Mouse (Mus musculus) midbrain, postnatal 0 days (tissue): ENCODE measurements around the gene Rora. TPM values are rescaled to one million over a fixed set of nuclear protein-coding genes. Genes with fewer than 3 reads are reported as not detected.

ENCODE experiments used
- ATAC-seq: fragments of 200-750 bp; cut with Nextera tagmentation; 2 replicates; pipeline ENCODE4 v1.8.0; 2017; ENCODE audit warnings: moderate number of reproducible peaks, mild to moderate bottlenecking, moderate TSS enrichment, moderate library complexity; ENCODE audit not compliant: low FRiP score
- DNase-seq: peaks from one replicate; pipeline ENCODE4 v3.0.0-alpha.2; 2015; ENCODE audit warnings: low spot score
- H3K27ac ChIP-seq: fragments of 300-500 bp; sonication (generic); 2 replicates; pipeline ENCODE4 v1.5.1; 2014; ENCODE audit warnings: low read depth, mild to moderate bottlenecking, low read length, mixed read lengths
- H3K27me3 ChIP-seq: fragments of 300-500 bp; sonication (generic); 2 replicates; pipeline ENCODE4 v1.6.1; 2014; ENCODE audit warnings: low read length, control low read depth, mixed read lengths; ENCODE audit not compliant: insufficient read depth
- H3K36me3 ChIP-seq: fragments of 300-500 bp; sonication (generic); 2 replicates; pipeline ENCODE4 v1.6.1; 2014; ENCODE audit warnings: low read length, control low read depth, mixed read lengths; ENCODE audit not compliant: insufficient read depth
- H3K4me1 ChIP-seq: fragments of 300-500 bp; sonication (generic); 2 replicates; pipeline ENCODE4 v1.6.1; 2014; ENCODE audit warnings: mild to moderate bottlenecking, control low read depth, antibody characterized with exemption, low read length, mixed read lengths; ENCODE audit not compliant: insufficient read depth
- H3K4me2 ChIP-seq: fragments of 300-500 bp; sonication (generic); 2 replicates; pipeline ENCODE4 v1.6.1; 2014; ENCODE audit warnings: low read depth, mild to moderate bottlenecking, low read length, mixed read lengths; ENCODE audit not compliant: poor library complexity, severe bottlenecking
- H3K4me3 ChIP-seq: fragments of 300-500 bp; sonication (generic); 2 replicates; pipeline ENCODE4 v1.5.1; 2014; ENCODE audit warnings: low read depth, mild to moderate bottlenecking, low read length, moderate library complexity
- H3K9ac ChIP-seq: fragments of 300-500 bp; sonication (generic); replicated peaks from 2 replicates; pipeline ENCODE4 v1.6.1; 2014; ENCODE audit warnings: mild to moderate bottlenecking, low read length, moderate library complexity, mixed read lengths; ENCODE audit not compliant: poor library complexity, severe bottlenecking
- H3K9me3 ChIP-seq: fragments of 300-500 bp; sonication (generic); 2 replicates; pipeline ENCODE4 v1.6.1; 2016; ENCODE audit warnings: low read length, control low read depth
- CTCF ChIP-seq: IDR thresholded peaks from 2 replicates; pipeline ENCODE4 v1.5.1; 2016; ENCODE audit warnings: antibody characterized with exemption, mild to moderate bottlenecking
- WGBS: fragments of 180-500 bp; shearing (Covaris S2); extraction: QIAGEN DNeasy Blood & Tissue Kit; methylation state at CpG from one replicate; pipeline ENCODE4 v1.1.7; 2014; 5-methylcytosine and 5-hydroxymethylcytosine counted together
- polyA plus RNA-seq: library from polyadenylated mRNA; unstranded; fragments of >200 nt; fragmentation: Nextera tagmentation; extraction: Ambion mirVana; gene quantifications from 2 replicates; pipeline ENCODE4 v1.2.1, GENCODE M21; 2015
- total RNA-seq: library from RNA; depleted of rRNA; stranded (reverse); fragments of >200 nt; gene quantifications from 2 replicates; pipeline ENCODE4 v1.2.3, GENCODE M21; 2014

Rora gene
- total and polyA plus RNA-seq, 2 experiments from 2014 or later: 28.2 to 49.6 TPM

GRCm38 (mm10) chr9:68656076-68656795 is 2.6 kb downstream of the Rora start:
- no peaks in the 10 kb centered on the region for H3K36me3 ChIP-seq
- no peak for TF ChIP-seq CTCF
- peak overlapping the region; percentile 97 for H3K4me2 ChIP-seq
- peak overlapping the region; percentile 69; the same call in 1 of the 2 replicates for H3K9ac ChIP-seq
- H3K4me1 ChIP-seq: no peaks in the 10 kb centered on the region
- H3K27me3 ChIP-seq: no peaks in the 10 kb centered on the region
- no peak overlapping the region for H3K27ac ChIP-seq
- ATAC-seq (no peak), DNase-seq (no peak)
- H3K4me3 ChIP-seq: peak overlapping the region; percentile 75
- no peaks in the 10 kb centered on the region for H3K9me3 ChIP-seq
- WGBS: 44% methylated on average over 5 of the region's 5 CpGs

GRCm38 (mm10) chr9:68656796-68657130 is 3.2 kb downstream of the Rora start:
- no peaks in the 10 kb centered on the region for H3K9me3 ChIP-seq
- peak overlapping the region; percentile 97; the same call in 1 of the 2 replicates for H3K4me2 ChIP-seq
- H3K27me3 ChIP-seq: no peaks in the 10 kb centered on the region
- ATAC-seq: no peak
- no peak overlapping the region for H3K4me3 ChIP-seq
- WGBS: 37% methylated on average over 6 of the region's 6 CpGs
- H3K27ac ChIP-seq: no peak overlapping the region
- no peak for DNase-seq
- no peak; the same call in 1 of the 2 replicates for TF ChIP-seq CTCF
- H3K4me1 ChIP-seq: no peaks in the 10 kb centered on the region
- no peaks in the 10 kb centered on the region for H3K36me3 ChIP-seq
- H3K9ac ChIP-seq: no peak overlapping the region

GRCm38 (mm10) chr9:68670731-68671130 is 17.1 kb downstream of the Rora start:
- no peak for DNase-seq
- Histone ChIP-seq H3K4me1 (peaks cover 10% of the 10 kb centered on the region), H3K36me3 (no peaks in the 10 kb centered on the region), H3K27me3 (no peaks in the 10 kb centered on the region), H3K9me3 (no peaks in the 10 kb centered on the region), H3K27ac (no peak overlapping the region), H3K4me3 (no peak overlapping the region), H3K4me2 (no peak overlapping the region), H3K9ac (no peak overlapping the region)
- WGBS: 89% methylated on average over 3 of the region's 3 CpGs
- no peak for ATAC-seq
- no peak for TF ChIP-seq CTCF

GRCm38 (mm10) chr9:68672459-68672858 is 18.9 kb downstream of the Rora start:
- TF ChIP-seq CTCF: no peak
- ATAC-seq: no peak
- H3K4me2 ChIP-seq: no peak overlapping the region
- no peaks in the 10 kb centered on the region for H3K36me3 ChIP-seq
- peaks cover 10% of the 10 kb centered on the region for H3K4me1 ChIP-seq
- H3K9me3 ChIP-seq: no peaks in the 10 kb centered on the region
- DNase-seq: no peak
- 42% methylated on average over 5 of the region's 5 CpGs for WGBS
- no peaks in the 10 kb centered on the region for H3K27me3 ChIP-seq
- no peak overlapping the region for H3K4me3 ChIP-seq
- H3K27ac ChIP-seq: no peak overlapping the region
- no peak overlapping the region for H3K9ac ChIP-seq

GRCm38 (mm10) chr9:68673221-68673620 is 19.6 kb downstream of the Rora start:
- Histone ChIP-seq H3K36me3 (no peaks in the 10 kb centered on the region), H3K4me1 (peaks cover 10% of the 10 kb centered on the region), H3K9me3 (no peaks in the 10 kb centered on the region), H3K9ac (no peak overlapping the region), H3K27me3 (no peaks in the 10 kb centered on the region), H3K4me3 (no peak overlapping the region), H3K4me2 (no peak overlapping the region), H3K27ac (no peak overlapping the region; the same call in 1 of the 2 replicates)
- DNase-seq (no peak), ATAC-seq (no peak)
- TF ChIP-seq CTCF: no peak
- WGBS: 77% methylated on average over 1 of the region's 1 CpGs

- no peak for DNase-seq
Observed at GRCm38 (mm10) chr9:68679871-68680374, 26.3 kb downstream of the Rora start.

More at GRCm38 (mm10) chr9:68679871-68680374, 26.3 kb downstream of the Rora start:
- Histone ChIP-seq H3K4me3 (no peak overlapping the region), H3K27me3 (no peaks in the 10 kb centered on the region), H3K27ac (no peak overlapping the region), H3K4me2 (no peak overlapping the region), H3K4me1 (0 out of 2 replicates have a peak, but pooled peaks cover 3% of the 10 kb centered on the region), H3K9me3 (no peaks in the 10 kb centered on the region), H3K36me3 (no peaks in the 10 kb centered on the region), H3K9ac (no peak overlapping the region)
- ATAC-seq: no peak
- TF ChIP-seq CTCF: no peak
- WGBS: 84% methylated on average over 12 of the region's 12 CpGs
